1 mouse cellular context compared by ENCODE assay signal in genomic region chr9:22116086-22116485, GRCm38 (mm10).
TF ChIP-seq lines count a peak whose summit lies in the region.

No protein-coding gene starts in this region.

TF ChIP-seq in MEL, 35 proteins besides CTCF, POLR2A, EP300 and RAD21:
- TF ChIP-seq JUND (IDR thresholded peaks at IDR 0.05; ENCODE audit: low read depth, low read length) (no peak), SIN3A (IDR thresholded peaks at IDR 0.05; ENCODE audit: low read length) (no peak), MAFK (IDR thresholded peaks at IDR 0.05; ENCODE audit: borderline replicate concordance, low read depth, low read length) (no peak), ELF1 (IDR thresholded peaks at IDR 0.05; ENCODE audit: low read depth, low read length) (no peak), UBTF (IDR thresholded peaks at IDR 0.05; ENCODE audit: borderline replicate concordance, insufficient read depth, low read depth, low read length) (no peak), SMC3 (IDR thresholded peaks at IDR 0.05; ENCODE audit: low read depth, low read length) (no peak), POLR2AphosphoS5 (IDR thresholded peaks at IDR 0.05; ENCODE audit: borderline replicate concordance, low read depth, low read length) (no peak; the same call in 1 of the 2 replicates), MYC (IDR thresholded peaks at IDR 0.05; ENCODE audit: low read depth, low read length) (no peak)
